Mouse (Mus musculus) heart, adult 2 months (tissue): ENCODE data around the gene Htr2c. TPM values are rescaled to one million over a fixed set of nuclear protein-coding genes. Genes with fewer than 3 reads are reported as not detected.

Experiments used
- DNase-seq, 2 experiments: peaks; one replicate each; pipeline ENCODE4 v3.0.0; 2021
- H3K27ac ChIP-seq: fragments of 200-600 bp; 2 replicates; pipeline ENCODE4 v1.8.1; 2022
- H3K27me3 ChIP-seq: fragments of 200-500 bp; 2 replicates; pipeline ENCODE4 v1.6.1; 2012; ENCODE audit warnings: mild to moderate bottlenecking, low read length, inconsistent platforms, mixed read lengths; ENCODE audit not compliant: control insufficient read depth, insufficient read depth
- H3K36me3 ChIP-seq: fragments of 200-500 bp; 2 replicates; pipeline ENCODE4 v1.6.1; 2012; ENCODE audit warnings: low read length, inconsistent platforms; ENCODE audit not compliant: control insufficient read depth, insufficient read depth
- H3K4me1 ChIP-seq: fragments of 200-500 bp; 2 replicates; pipeline ENCODE4 v1.6.1; 2011; ENCODE audit warnings: low read length; ENCODE audit not compliant: control insufficient read depth, insufficient read depth
- H3K4me3 ChIP-seq: fragments of 200-600 bp; 2 replicates; pipeline ENCODE4 v1.8.1; 2022
- H3K79me2 ChIP-seq: fragments of 200-500 bp; replicated peaks from 2 replicates; pipeline ENCODE4 v1.6.1; 2012; ENCODE audit warnings: mild to moderate bottlenecking, inconsistent platforms, low read length, moderate library complexity, mixed read lengths; ENCODE audit not compliant: control insufficient read depth, insufficient read depth
- H3K9ac ChIP-seq: fragments of 200-500 bp; 2 replicates; pipeline ENCODE4 v1.6.1; 2012; ENCODE audit warnings: low read depth, mild to moderate bottlenecking, control low read depth, inconsistent platforms, low read length, mixed read lengths
- CTCF ChIP-seq: fragments of 200-600 bp; IDR thresholded peaks from 2 replicates; pipeline ENCODE4 v1.8.1; 2022; ENCODE audit warnings: antibody characterized with exemption, mild to moderate bottlenecking, moderate library complexity
- EP300 ChIP-seq: fragments of 200-500 bp; IDR thresholded peaks from 2 replicates; pipeline ENCODE4 v1.6.1; 2011; ENCODE audit warnings: low read depth, low read length, control low read depth; ENCODE audit not compliant: insufficient read depth
- POLR2A ChIP-seq: fragments of 200-500 bp; IDR thresholded peaks from 2 replicates; pipeline ENCODE4 v1.6.1; 2011; ENCODE audit warnings: mild to moderate bottlenecking, low read depth, low read length, control low read depth; ENCODE audit not compliant: insufficient read depth
- WGBS: fragments of 180-500 bp; shearing (Covaris S2); methylation state at CpG from one replicate; pipeline ENCODE4 v1.1.7; 2018; 5-methylcytosine and 5-hydroxymethylcytosine counted together
- intact Hi-C: fragments of 180-260 bp; cut with DNase I; formaldehyde crosslinking; loops from one replicate; pipeline ENCODE4 v1.15.1; 2025
- polyA plus RNA-seq: library from polyadenylated mRNA; depleted of rRNA; stranded (reverse); fragments of >200 nt; gene quantifications from 2 replicates; pipeline ENCODE4 v1.2.3, GENCODE M21; 2012
- total RNA-seq, 2 experiments: library from RNA; stranded (reverse); gene quantifications; 2 replicates each; pipeline ENCODE4 v1.2.3; 2021

The Htr2c gene
- total and polyA plus RNA-seq, 3 experiments, result not detected

DNA sequence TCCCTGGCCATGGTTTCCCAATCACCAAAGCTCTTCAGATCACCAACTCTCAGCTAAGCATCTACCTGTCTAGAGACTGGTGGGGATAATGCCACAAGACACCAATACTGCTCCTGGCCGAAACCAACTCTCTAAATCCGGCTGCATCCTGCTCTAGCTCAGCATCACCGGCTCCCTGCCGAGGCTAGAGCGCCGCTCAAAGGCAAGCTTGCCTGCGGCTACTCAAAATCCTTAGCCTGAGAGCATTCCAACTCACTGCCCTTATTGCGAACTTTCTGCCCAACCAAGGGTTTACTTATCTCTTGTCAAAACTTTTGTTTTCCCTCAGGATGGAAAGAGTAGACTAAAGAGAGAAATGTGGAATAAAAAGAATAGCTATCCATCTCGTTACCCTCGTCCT lies 2.4 kb upstream of the Htr2c start:
- WGBS, result 18% methylated on average over 10 of the region's 10 CpGs
- TF ChIP-seq CTCF (no peak), EP300 (no peak), POLR2A (no peak)

DNA sequence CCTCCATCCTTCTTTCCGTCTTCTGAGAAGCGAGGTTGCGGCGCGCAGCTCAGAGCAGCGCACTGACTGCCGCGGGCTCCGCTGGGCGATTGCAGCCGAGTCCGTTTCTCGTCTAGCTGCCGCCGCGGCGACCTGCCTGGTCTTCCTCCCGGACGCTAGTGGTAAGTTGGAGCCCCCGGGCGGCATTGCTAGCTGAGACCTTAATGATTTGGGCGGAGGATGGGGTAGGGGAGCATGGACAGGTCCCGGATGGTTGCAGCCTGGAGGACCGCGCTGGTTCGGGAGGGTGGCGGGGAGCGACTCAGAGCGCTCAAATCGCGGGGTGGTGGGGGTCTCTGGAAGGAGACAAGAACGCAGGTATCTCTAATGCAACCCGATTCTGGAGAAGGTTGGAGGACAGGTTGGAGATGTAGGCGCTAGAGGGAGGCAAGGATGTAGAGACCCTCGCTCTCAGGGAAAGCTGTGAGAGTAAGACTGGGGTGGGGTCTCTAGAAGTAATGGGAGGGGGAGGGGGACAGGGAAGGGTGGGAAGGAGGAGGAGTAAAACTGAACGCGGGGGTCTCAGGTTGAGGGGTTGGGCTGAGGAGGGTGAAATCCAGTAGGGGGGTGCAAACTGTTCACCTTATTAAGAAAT lies 718 bp downstream of the Htr2c start:
- 19% methylated on average over 37 of the region's 37 CpGs for WGBS
- no peak for DNase-seq
- intact Hi-C loops, result no loop called here
- no peaks in the 10 kb centered on the region for H3K27me3 ChIP-seq
- no peak overlapping the region for H3K4me3 ChIP-seq
- TF ChIP-seq EP300 (no peak), POLR2A (no peak), CTCF (no peak)
- no peaks in the 10 kb centered on the region for H3K4me1 ChIP-seq
- no peak overlapping the region for H3K9ac ChIP-seq
- no peak overlapping the region for H3K27ac ChIP-seq
- no peaks in the 10 kb centered on the region for H3K79me2 ChIP-seq
- H3K36me3 ChIP-seq, result no peaks in the 10 kb centered on the region

More for the DNA sequence above, 2.4 kb upstream of the Htr2c start:
- no peaks in the 10 kb centered on the region for H3K36me3 ChIP-seq
- H3K27ac ChIP-seq, result no peak overlapping the region
- no peaks in the 10 kb centered on the region for H3K79me2 ChIP-seq
- H3K4me1 ChIP-seq, result no peaks in the 10 kb centered on the region
- no peaks in the 10 kb centered on the region for H3K27me3 ChIP-seq
- DNase-seq, result no peak
- intact Hi-C loops, result no loop called here
- no peak overlapping the region for H3K4me3 ChIP-seq
- H3K9ac ChIP-seq, result no peak overlapping the region

DNA sequence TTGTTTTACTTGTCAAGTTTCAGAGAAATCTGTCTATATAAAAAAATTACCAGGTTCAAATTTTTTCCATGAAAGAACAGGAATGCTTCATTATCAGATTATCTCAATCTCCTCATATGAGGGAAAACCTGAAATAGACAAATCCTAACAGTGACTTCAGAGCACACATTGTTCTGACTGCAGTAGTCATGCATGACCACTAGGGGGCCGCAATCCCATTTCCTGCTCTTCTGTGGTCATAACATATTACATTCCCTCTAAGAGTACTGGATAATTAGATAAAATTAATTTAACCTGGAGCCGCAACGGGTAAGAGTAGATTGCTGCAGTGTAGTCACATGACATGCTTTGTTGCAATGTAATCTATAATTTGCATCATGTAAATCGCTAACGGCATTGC lies 17.6 kb downstream of the Htr2c start:
- Histone ChIP-seq H3K27ac (no peak overlapping the region), H3K4me3 (no peak overlapping the region), H3K9ac (no peak overlapping the region), H3K36me3 (no peaks in the 10 kb centered on the region), H3K79me2 (no peaks in the 10 kb centered on the region), H3K4me1 (no peaks in the 10 kb centered on the region), H3K27me3 (no peaks in the 10 kb centered on the region)
- intact Hi-C loops, result no loop called here
- DNase-seq, result no peak
- TF ChIP-seq CTCF (peak; percentile 81), EP300 (no peak)
- WGBS, result 60% methylated on average over 5 of the region's 5 CpGs

DNA sequence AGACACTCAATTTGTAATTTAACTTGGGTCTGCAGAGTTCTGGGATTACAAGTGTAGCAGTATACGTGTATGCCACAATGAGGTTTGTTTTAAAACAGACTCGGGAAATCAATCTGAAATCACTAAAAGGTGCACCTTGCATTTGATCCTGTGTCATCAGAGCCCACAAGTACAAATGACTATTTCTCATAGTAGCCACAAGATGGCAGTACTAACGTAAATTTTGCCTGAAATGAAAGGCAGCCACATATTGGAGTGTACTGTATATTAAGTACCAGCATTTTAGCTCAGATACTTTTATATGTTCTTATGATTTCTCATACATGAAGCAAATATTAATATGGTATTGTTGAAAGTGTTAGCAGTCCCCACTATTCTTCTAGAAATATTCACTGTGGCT lies 93.4 kb downstream of the Htr2c start:
- no peak for DNase-seq
- peak; percentile 65 for TF ChIP-seq CTCF
- TF ChIP-seq EP300, result no peak
- no peak for TF ChIP-seq POLR2A
- Histone ChIP-seq H3K4me1 (no peaks in the 10 kb centered on the region), H3K36me3 (no peaks in the 10 kb centered on the region), H3K4me3 (no peak overlapping the region), H3K79me2 (no peaks in the 10 kb centered on the region), H3K27me3 (no peaks in the 10 kb centered on the region), H3K27ac (no peak overlapping the region), H3K9ac (no peak overlapping the region)
- 17% methylated on average over 3 of the region's 3 CpGs for WGBS
- intact Hi-C loops, result loop anchor here (10.0 kb wide), 1 partner anchor 559 kb away; no protein-coding TSS in a partner anchor

DNA sequence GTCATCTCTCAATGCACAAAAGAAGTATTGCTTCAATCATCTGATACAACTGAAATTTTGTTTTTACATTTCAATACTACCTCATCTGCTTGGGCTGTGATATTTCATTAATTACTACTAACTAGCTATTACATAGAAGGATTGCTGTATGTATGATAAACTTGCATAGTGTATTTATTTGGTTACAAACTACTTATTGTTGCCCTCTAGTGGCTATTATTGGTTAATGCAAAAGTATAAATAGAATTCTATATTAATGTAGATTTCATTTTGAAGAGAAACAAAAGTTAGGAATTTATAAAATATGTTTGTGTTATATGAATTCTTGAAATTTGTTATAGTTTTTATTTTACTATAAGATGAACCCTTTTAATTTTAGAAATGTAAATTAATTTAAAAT lies 109.3 kb downstream of the Htr2c start:
- no peaks in the 10 kb centered on the region for H3K36me3 ChIP-seq
- H3K9ac ChIP-seq, result no peak overlapping the region
- no peaks in the 10 kb centered on the region for H3K27me3 ChIP-seq
- no peak for DNase-seq
- H3K27ac ChIP-seq, result no peak overlapping the region
- TF ChIP-seq POLR2A, result no peak
- no peak for TF ChIP-seq EP300
- peak; percentile 75 for TF ChIP-seq CTCF
- no peaks in the 10 kb centered on the region for H3K79me2 ChIP-seq
- no peak overlapping the region for H3K4me3 ChIP-seq
- no peaks in the 10 kb centered on the region for H3K4me1 ChIP-seq
- intact Hi-C loops, result loop anchor here (5.0 kb wide), 1 partner anchor 536 kb away; no protein-coding TSS in a partner anchor

DNA sequence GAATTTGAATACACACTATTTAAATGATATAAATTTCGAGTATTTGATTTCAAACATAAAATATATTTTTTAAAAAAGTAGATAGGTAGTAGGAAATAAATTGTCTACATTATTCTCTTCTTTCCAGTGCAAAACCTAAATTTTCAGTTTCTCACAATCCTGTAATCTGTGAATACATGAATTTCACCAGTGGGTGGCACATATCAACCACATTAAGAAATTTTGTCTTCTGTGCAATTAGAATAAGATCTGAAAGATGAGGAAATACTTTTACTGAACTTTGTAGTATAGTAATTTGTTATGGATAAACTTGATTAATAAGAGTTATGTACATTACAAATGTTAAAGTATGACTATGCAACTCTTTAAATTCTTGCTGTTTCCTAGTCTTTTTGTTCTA lies 156.8 kb downstream of the Htr2c start:
- Histone ChIP-seq H3K4me3 (no peak overlapping the region), H3K4me1 (no peaks in the 10 kb centered on the region), H3K9ac (no peak overlapping the region), H3K36me3 (no peaks in the 10 kb centered on the region), H3K27me3 (no peaks in the 10 kb centered on the region), H3K79me2 (no peaks in the 10 kb centered on the region), H3K27ac (no peak overlapping the region)
- WGBS, result 23% methylated on average over 1 of the region's 1 CpGs
- TF ChIP-seq CTCF (peak; percentile 26; the same call in 1 of the 2 replicates), EP300 (no peak)
- intact Hi-C loops, result no loop called here
- DNase-seq, result no peak
